Mouse (Mus musculus): ENCODE results near the gene Iqsec1.

The Iqsec1 gene

GRCm38 (mm10) chr6:90884631-90885030 is 103.9 kb downstream of the Iqsec1 start:
- no peak for TF ChIP-seq GATA4 (IDR thresholded peaks at IDR 0.05; ENCODE audit: insufficient replicate concordance, low read length)

GRCm38 (mm10) chr6:90880975-90881374 is 107.5 kb downstream of the Iqsec1 start:
- TF ChIP-seq GATA4 (IDR thresholded peaks at IDR 0.05; ENCODE audit: insufficient replicate concordance, low read length): no peak

GRCm38 (mm10) chr6:90880404-90880803 is 108.1 kb downstream of the Iqsec1 start:
- no peak for TF ChIP-seq GATA4 (IDR thresholded peaks at IDR 0.05; ENCODE audit: insufficient replicate concordance, low read length)

- no peak for TF ChIP-seq GATA4 (IDR thresholded peaks at IDR 0.05; ENCODE audit: insufficient replicate concordance, low read length)
Measured at GRCm38 (mm10) chr6:90871581-90871980, 116.9 kb downstream of the Iqsec1 start.

- no peak for TF ChIP-seq GATA4 (IDR thresholded peaks at IDR 0.05; ENCODE audit: insufficient replicate concordance, low read length)
Measured at GRCm38 (mm10) chr6:90868033-90868432, 120.5 kb downstream of the Iqsec1 start.

- TF ChIP-seq GATA4 (IDR thresholded peaks at IDR 0.05; ENCODE audit: insufficient replicate concordance, low read length): no peak
Measured at GRCm38 (mm10) chr6:90861370-90861769, 127.1 kb downstream of the Iqsec1 start.

- no peak for TF ChIP-seq GATA4 (IDR thresholded peaks at IDR 0.05; ENCODE audit: insufficient replicate concordance, low read length)
Measured at GRCm38 (mm10) chr6:90857844-90858243, 130.6 kb downstream of the Iqsec1 start.

GRCm38 (mm10) chr6:90852360-90852759 is 136.1 kb downstream of the Iqsec1 start:
- no peak for TF ChIP-seq GATA4 (IDR thresholded peaks at IDR 0.05; ENCODE audit: insufficient replicate concordance, low read length)

- no peak for TF ChIP-seq GATA4 (IDR thresholded peaks at IDR 0.05; ENCODE audit: insufficient replicate concordance, low read length)
Measured at GRCm38 (mm10) chr6:90848068-90848467, 140.4 kb downstream of the Iqsec1 start.

GRCm38 (mm10) chr6:90847523-90847922 is 141.0 kb downstream of the Iqsec1 start:
- no peak for TF ChIP-seq GATA4 (IDR thresholded peaks at IDR 0.05; ENCODE audit: insufficient replicate concordance, low read length)

- TF ChIP-seq GATA4 (IDR thresholded peaks at IDR 0.05; ENCODE audit: insufficient replicate concordance, low read length): no peak
Measured at GRCm38 (mm10) chr6:90839972-90840371, 148.5 kb downstream of the Iqsec1 start.

GRCm38 (mm10) chr6:90836749-90837148 is 151.7 kb downstream of the Iqsec1 start:
- TF ChIP-seq GATA4 (IDR thresholded peaks at IDR 0.05; ENCODE audit: insufficient replicate concordance, low read length): no peak

GRCm38 (mm10) chr6:90829536-90829935 is 158.9 kb downstream of the Iqsec1 start:
- TF ChIP-seq GATA4 (IDR thresholded peaks at IDR 0.05; ENCODE audit: insufficient replicate concordance, low read length): no peak

- no peak for TF ChIP-seq GATA4 (IDR thresholded peaks at IDR 0.05; ENCODE audit: insufficient replicate concordance, low read length)
Measured at GRCm38 (mm10) chr6:90825063-90825462, 163.4 kb downstream of the Iqsec1 start.

- no peak for TF ChIP-seq GATA4 (IDR thresholded peaks at IDR 0.05; ENCODE audit: insufficient replicate concordance, low read length)
Measured at GRCm38 (mm10) chr6:90823322-90823721, 165.2 kb downstream of the Iqsec1 start.

GRCm38 (mm10) chr6:90821916-90822602 is 166.4 kb downstream of the Iqsec1 start:
- TF ChIP-seq GATA4 (IDR thresholded peaks at IDR 0.05; ENCODE audit: insufficient replicate concordance, low read length): no peak

GRCm38 (mm10) chr6:90819880-90820279 is 168.6 kb downstream of the Iqsec1 start:
- TF ChIP-seq GATA4 (IDR thresholded peaks at IDR 0.05; ENCODE audit: insufficient replicate concordance, low read length): no peak
